Mouse (Mus musculus): ENCODE measurements around the gene Pla2g4f.
A peak's percentile ranks its signal among the peaks of the same experiment; 100 is the strongest.

Gene Pla2g4f

DNA sequence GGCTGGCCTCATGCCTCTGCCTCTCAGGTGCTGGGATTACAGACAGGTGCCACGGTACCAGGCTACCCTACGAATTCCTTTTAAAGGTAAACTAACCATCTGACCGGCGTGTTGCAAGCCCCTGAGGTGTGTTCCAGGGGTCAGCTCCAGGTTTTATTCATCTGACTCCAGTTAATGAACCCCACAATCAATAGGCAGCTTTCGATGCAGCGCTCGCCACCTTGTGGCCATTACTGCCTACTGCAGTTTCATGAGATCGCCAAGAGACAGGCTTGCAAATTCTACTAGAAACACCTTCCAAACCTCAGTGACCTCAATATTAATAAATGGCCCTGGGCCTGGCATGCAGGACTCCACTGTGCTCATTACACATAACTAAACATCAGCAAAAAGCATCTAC lies 34.0 kb downstream of the Pla2g4f start:
- peak; percentile 77 for DNase-seq (ENCODE audit: low spot score)

GRCm38 (mm10) chr2:120276951-120277350 lies 37.0 kb downstream of the Pla2g4f start:
- no peak for DNase-seq (ENCODE audit: low spot score)

- peak; percentile 60 for DNase-seq (ENCODE audit: low spot score)
Observed at GRCm38 (mm10) chr2:120268635-120269034, 45.3 kb downstream of the Pla2g4f start.

DNA sequence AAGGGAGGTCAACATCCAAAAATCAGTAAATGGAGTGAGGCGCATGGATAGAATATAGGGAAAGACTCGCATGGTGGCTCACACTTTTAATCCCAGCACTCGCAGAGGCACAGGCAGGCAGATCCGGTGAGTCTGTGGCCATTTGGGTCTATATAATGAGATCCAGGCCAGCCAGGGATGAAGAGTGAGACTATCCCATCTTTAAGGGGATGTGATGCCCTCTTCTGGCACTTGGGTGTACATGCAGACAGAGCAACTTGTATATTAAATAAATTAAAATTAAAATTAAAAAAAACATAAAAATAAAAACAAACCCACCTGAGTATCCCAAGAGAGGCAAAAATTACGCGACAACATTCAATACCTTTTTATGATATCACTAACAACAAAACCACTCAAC lies 48.4 kb downstream of the Pla2g4f start:
- DNase-seq (ENCODE audit: low spot score) = peak; percentile 32

GRCm38 (mm10) chr2:120264858-120265257 lies 49.1 kb downstream of the Pla2g4f start:
- DNase-seq (ENCODE audit: low spot score) = no peak

- no peak for DNase-seq (ENCODE audit: low spot score)
Observed at GRCm38 (mm10) chr2:120262876-120263275, 51.1 kb downstream of the Pla2g4f start.

DNA sequence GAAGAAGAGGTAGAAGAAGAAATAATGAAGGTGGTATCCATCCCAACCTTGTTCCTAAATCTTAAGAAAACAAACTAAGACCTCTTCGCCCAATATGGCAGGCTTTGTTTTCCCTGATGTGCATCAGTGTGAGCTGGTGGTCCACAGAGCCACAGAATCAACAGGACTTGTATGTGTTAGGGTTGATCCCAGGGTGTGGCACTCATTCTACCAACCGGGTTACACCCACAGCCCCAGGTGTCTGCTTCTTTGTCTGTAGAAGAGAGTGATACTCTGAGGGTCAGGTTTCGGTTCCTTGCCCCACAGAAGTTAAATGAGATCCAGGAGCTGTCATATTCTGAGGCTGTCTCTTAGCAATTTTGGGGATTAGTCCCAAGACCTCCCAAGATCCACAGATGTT lies 52.6 kb downstream of the Pla2g4f start:
- DNase-seq (ENCODE audit: low spot score) = no peak

DNA sequence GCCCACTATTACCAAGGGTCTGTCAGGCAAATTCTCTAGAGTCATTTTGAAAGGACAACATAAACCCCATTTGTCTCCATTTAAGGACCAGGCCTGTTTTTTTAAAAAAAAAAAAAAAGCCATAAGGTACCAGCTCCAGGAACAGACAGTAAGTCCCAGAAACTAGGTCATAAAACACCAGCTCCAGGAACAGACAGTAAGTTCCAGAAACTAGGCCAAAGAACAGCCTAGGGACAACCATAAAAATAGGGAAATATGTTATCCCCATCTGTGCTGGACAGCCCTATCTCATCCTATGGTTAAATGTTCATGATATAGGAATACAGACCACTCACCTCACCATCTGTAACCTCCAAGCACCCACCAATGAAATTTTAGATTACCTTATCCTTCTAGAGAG lies 57.7 kb downstream of the Pla2g4f start:
- no peak for DNase-seq (ENCODE audit: low spot score)

- no peak for DNase-seq (ENCODE audit: low spot score)
Observed at GRCm38 (mm10) chr2:120252644-120253043, 61.3 kb downstream of the Pla2g4f start.
